Mouse (Mus musculus) ES-E14 (cell line): ENCODE measurements around the gene Heatr4. TPM values are rescaled to one million over a fixed set of nuclear protein-coding genes. Genes with fewer than 3 reads are reported as not detected.
"Not testable (repeated sequence)": the region's sequence is repeated elsewhere in the genome, so short reads cannot be mapped to it uniquely, and the experiment has no call there.

Experiments
- DNase-seq: peaks from one replicate; pipeline ENCODE4 v3.0.0-alpha.2; 2013; ENCODE audit warnings: low read depth, low spot score
- H3K27ac ChIP-seq: 2 replicates; pipeline ENCODE4 v1.5.1; 2012; ENCODE audit warnings: low read depth, mild to moderate bottlenecking, low read length, moderate library complexity, mixed read lengths; ENCODE audit not compliant: poor library complexity, insufficient read depth, severe bottlenecking
- H3K36me3 ChIP-seq: 2 replicates; pipeline ENCODE4 v1.6.1; 2012; ENCODE audit warnings: mild to moderate bottlenecking, low read length, moderate library complexity, mixed read lengths; ENCODE audit not compliant: control insufficient read depth, poor library complexity, insufficient read depth, severe bottlenecking
- H3K4me1 ChIP-seq, 2 experiments: fragments of 150-350 bp in 1 of 2; sonication (generic) in 1 of 2; 2 replicates each; pipeline ENCODE4 v1.6.1; 2012; ENCODE audit warnings: low read length in 2 of 2, mild to moderate bottlenecking in 1 of 2, mixed read lengths in 1 of 2; ENCODE audit not compliant: control insufficient read depth in 2 of 2, insufficient read depth in 2 of 2, poor library complexity in 1 of 2
- H3K4me3 ChIP-seq, 2 experiments: fragments of 150-350 bp in 1 of 2; sonication (generic) in 1 of 2; 2 replicates each; pipeline ENCODE4 v1.5.1; 2012; ENCODE audit warnings: low read length in 2 of 2, low read depth in 1 of 2, mild to moderate bottlenecking in 1 of 2, mixed read lengths in 1 of 2; ENCODE audit not compliant: insufficient read depth in 1 of 2, poor library complexity in 1 of 2, severe bottlenecking in 1 of 2
- H3K9ac ChIP-seq: 2 replicates; pipeline ENCODE4 v1.6.1; 2012; ENCODE audit warnings: low read depth, mild to moderate bottlenecking, low read length, mixed read lengths; ENCODE audit not compliant: poor library complexity, insufficient read depth, severe bottlenecking
- H3K9me3 ChIP-seq: fragments of 150-350 bp; sonication (generic); 2 replicates; pipeline ENCODE4 v1.6.1; 2012; ENCODE audit warnings: low read depth, mild to moderate bottlenecking, low read length; ENCODE audit not compliant: control insufficient read depth, insufficient read depth
- CHD2 ChIP-seq: IDR thresholded peaks from 2 replicates; pipeline ENCODE4 v1.6.1; 2014; ENCODE audit warnings: mild to moderate bottlenecking, low read depth, low read length, inconsistent platforms
- HCFC1 ChIP-seq: IDR thresholded peaks from 2 replicates; pipeline ENCODE4 v1.6.1; 2012; ENCODE audit warnings: low read length, inconsistent platforms, borderline replicate concordance; ENCODE audit not compliant: insufficient read depth
- MAFK ChIP-seq: IDR thresholded peaks from 2 replicates; pipeline ENCODE4 v1.6.1; 2014; ENCODE audit warnings: mild to moderate bottlenecking, low read depth, low read length, inconsistent platforms; ENCODE audit not compliant: insufficient read depth
- ZC3H11A ChIP-seq: IDR thresholded peaks from 2 replicates; pipeline ENCODE4 v1.6.1; 2012; ENCODE audit warnings: low read depth, mild to moderate bottlenecking, inconsistent platforms, low read length, borderline replicate concordance
- ZNF384 ChIP-seq: IDR thresholded peaks from 2 replicates; pipeline ENCODE4 v1.6.1; 2012; ENCODE audit warnings: low read depth, low read length, inconsistent platforms
- in situ Hi-C, 2 experiments: fragments of 600-800 bp; cut with MboI; formaldehyde crosslinking; loops; one replicate each; pipeline ENCODE4 v1.15.1; 2025; ENCODE audit warnings: low sequenced_read_pairs in 2 of 2, inconsistent platforms in 1 of 2; ENCODE audit not compliant: unreplicated experiment in 2 of 2
- total RNA-seq: library from RNA; depleted of rRNA; stranded (reverse); fragments of 300-350 nt; gene quantifications from 2 replicates; pipeline ENCODE4 v1.2.3, GENCODE M21; 2012

The Heatr4 gene
- total RNA-seq, 1 experiment: not detected

GRCm38 (mm10) chr12:84025888-84026287, 41.2 kb upstream of the Heatr4 start:
- Histone ChIP-seq H3K27ac (no peak overlapping the region), H3K9me3 (peaks cover 4% of the 10 kb centered on the region; the same call in 1 of the 2 replicates), H3K36me3 (no peaks in the 10 kb centered on the region), H3K4me1 (no peaks in the 10 kb centered on the region), H3K4me3 (no peak overlapping the region), H3K9ac (no peak overlapping the region)
- in situ Hi-C loops: no loop called here
- no peak for DNase-seq
- no peak for TF ChIP-seq MAFK

GRCm38 (mm10) chr12:84023052-84023745, 38.5 kb upstream of the Heatr4 start:
- in situ Hi-C loops: no loop called here
- no peak overlapping the region for H3K4me3 ChIP-seq

GRCm38 (mm10) chr12:84022266-84022665, 37.6 kb upstream of the Heatr4 start:
- H3K27ac ChIP-seq, H3K4me1 ChIP-seq, H3K9ac ChIP-seq, H3K9me3 ChIP-seq, H3K36me3 ChIP-seq, H3K4me3 ChIP-seq, DNase-seq, in situ Hi-C loops: not testable (repeated sequence)

More at GRCm38 (mm10) chr12:84023052-84023745, 38.5 kb upstream of the Heatr4 start:
- Histone ChIP-seq H3K27ac (no peak overlapping the region), H3K9me3 (no peaks in the 10 kb centered on the region; the same call in 1 of the 2 replicates), H3K4me1 (no peaks in the 10 kb centered on the region), H3K36me3 (no peaks in the 10 kb centered on the region), H3K9ac (no peak overlapping the region)
- TF ChIP-seq HCFC1: no peak
- TF ChIP-seq MAFK: no peak
- no peak for DNase-seq

- DNase-seq, H3K27ac ChIP-seq, H3K9ac ChIP-seq, H3K36me3 ChIP-seq, H3K4me1 ChIP-seq, in situ Hi-C loops, H3K9me3 ChIP-seq, H3K4me3 ChIP-seq: not testable (repeated sequence)
Measured at GRCm38 (mm10) chr12:84020528-84020927, 35.9 kb upstream of the Heatr4 start.

GRCm38 (mm10) chr12:84013701-84014100, 29.0 kb upstream of the Heatr4 start:
- Histone ChIP-seq H3K27ac (no peak overlapping the region), H3K4me3 (no peak overlapping the region), H3K4me1 (peaks cover 0 to 2% of the 10 kb centered on the region in 2 experiments; a peak in 2 of 4 replicates), H3K36me3 (no peaks in the 10 kb centered on the region; the same call in 1 of the 2 replicates), H3K9me3 (no peaks in the 10 kb centered on the region; the same call in 1 of the 2 replicates), H3K9ac (no peak overlapping the region)
- in situ Hi-C loops: no loop called here
- DNase-seq: no peak
- TF ChIP-seq CHD2 (no peak), HCFC1 (no peak), ZNF384 (no peak), ZC3H11A (no peak), MAFK (no peak)
